8 mouse cellular contexts compared by ENCODE assay signal in genomic region chr8:66450691-66451090, GRCm38 (mm10). TPM values are rescaled to one million over a fixed set of nuclear protein-coding genes. Genes with fewer than 3 reads are reported as not detected.
DNase-seq lines count a peak whose midpoint lies in the region; TF ChIP-seq lines count a peak whose summit lies in the region.
"Had no signal": no experiment of that assay in that cellular context is flagged by ENCODE, and none has a peak within 500 bp of the region (broad histone marks: within the 10 kb centered on the region; RNA-seq: fewer than 3 reads in every experiment).

No protein-coding gene starts in this region.

- no peaks in the 10 kb centered on the region for H3K9me3 ChIP-seq in E14TG2a.4 (ENCODE audit: low read length)
- H3K9me3 ChIP-seq: lung, embryonic 15.5 days had no signal

- peak; percentile 15 for DNase-seq in left cerebral cortex, adult 11 months (ENCODE audit: low spot score)
- no peak for DNase-seq in left cerebral cortex, postnatal 10 days (ENCODE audit: extremely low spot score in 1 of 2, low spot score in 2 of 2)
- peak; percentile 32 to 41 for DNase-seq in adrenal gland, adult 18-20 months (ENCODE audit: low spot score in 2 of 2)
- peak; percentile 14 for DNase-seq in embryo, embryonic 9.5 days (ENCODE audit: extremely low spot score)
- DNase-seq in layer of hippocampus, postnatal 14 days (ENCODE audit: low spot score in 2 of 2) = peak; percentile 43 to 57
- peak; percentile 7 for DNase-seq in ovary, postnatal 36 days (ENCODE audit: low spot score)

- H3K4me1 ChIP-seq in E14TG2a.4 (replicated peaks; ENCODE audit: low read depth, low read length) = no peaks in the 10 kb centered on the region
- H3K4me1 ChIP-seq: lung, embryonic 15.5 days had no signal

- 0 out of 2 replicates have a peak, but pooled peaks cover 2% of the 10 kb centered on the region for H3K27me3 ChIP-seq in E14TG2a.4 (ENCODE audit: insufficient read depth, low read length)
- H3K27me3 ChIP-seq: lung, embryonic 15.5 days had no signal

- no peak overlapping the region for H3K4me3 ChIP-seq in E14TG2a.4 (replicated peaks; ENCODE audit: low read length)
- H3K4me3 ChIP-seq: lung, embryonic 15.5 days had no signal

- H3K36me3 ChIP-seq in E14TG2a.4 (ENCODE audit: insufficient read depth, low read length) = no peaks in the 10 kb centered on the region
- H3K36me3 ChIP-seq: lung, embryonic 15.5 days had no signal

- peak; percentile 47 for TF ChIP-seq CTCF in E14TG2a.4 (conservative IDR thresholded peaks at IDR 0.05; ENCODE audit: low read length)

- intact Hi-C loops in left cerebral cortex, postnatal 10 days (cut with DNase I) = loop anchor here (5.0 kb wide), 1 partner anchor 957 kb away; no protein-coding TSS in a partner anchor

RNA-seq across cellular contexts. Expression of gene Tma16, which starts 35.6 kb away (rescaled TPM):
- total RNA-seq in left cerebral cortex, postnatal 10 days (2021) = 10 to 100 TPM; 10.4 to 10.8 TPM
- 1 to 10 TPM; 6.9 to 7.3 TPM for total RNA-seq in adrenal gland, adult 18-20 months (2021)
- total RNA-seq in layer of hippocampus, postnatal 14 days (2021) = 10 to 100 TPM in 1 of 2 experiments, 1 to 10 TPM in 1; 8.0 to 10.6 TPM

Comparison
In these comparisons a context has a peak if more than half of its experiments do, and no peak if none do; other contexts are left out.
1. DNase-seq: peak in left cerebral cortex, adult 11 months (single experiment), adrenal gland, adult 18-20 months (2 of 2), embryo, embryonic 9.5 days (single experiment), layer of hippocampus, postnatal 14 days (2 of 2) and ovary, postnatal 36 days (single experiment); none in left cerebral cortex, postnatal 10 days (0 of 2).